Mouse (Mus musculus): ENCODE measurements at regions not wholly inside any gene's neighbourhood (a gene's known extent, or its start where the extent isn't known, plus 50 kb on each side); places are given as distances from the start of the nearest gene placed in this dataset.

- no peak for TF ChIP-seq POLR2A (IDR thresholded peaks at IDR 0.05; ENCODE audit: control insufficient read depth, low read depth, low read length)
- no peak for TF ChIP-seq CTCF (IDR thresholded peaks at IDR 0.05; ENCODE audit: control insufficient read depth, insufficient read depth, insufficient replicate concordance, low read depth, low read length)
Measured at GRCm38 (mm10) chr16:8993521-8994250, 163.8 kb downstream of the 1810013L24Rik start.

All from testis, adult 2 months (tissue).